Mouse (Mus musculus) C2C12 (cell line): ENCODE measurements at regions not wholly inside any gene's neighbourhood (a gene's known extent, or its start where the extent isn't known, plus 50 kb on each side); places are given as distances from the start of the nearest gene placed in this dataset.

Source experiments
- H3K27me3 ChIP-seq: one replicate; pipeline ENCODE4 v1.6.1; 2011; ENCODE audit not compliant: control insufficient read depth, insufficient read depth, insufficient read length
- H3K36me3 ChIP-seq: one replicate; pipeline ENCODE4 v1.6.1; 2011; ENCODE audit not compliant: control insufficient read depth, insufficient read depth
- H3K4me3 ChIP-seq: one replicate; pipeline ENCODE4 v1.5.1; 2011; ENCODE audit warnings: mild to moderate bottlenecking, control low read depth; ENCODE audit not compliant: poor library complexity, insufficient read depth, severe bottlenecking
- H3K79me2 ChIP-seq: one replicate; pipeline ENCODE4 v1.6.1; 2011; ENCODE audit not compliant: control insufficient read depth, insufficient read depth
- H3K79me3 ChIP-seq: one replicate; pipeline ENCODE4 v1.6.1; 2011; ENCODE audit warnings: low read depth, control low read depth
- H3ac ChIP-seq: one replicate; pipeline ENCODE3; 2011; ENCODE audit warnings: low read depth; ENCODE audit not compliant: control insufficient read depth, insufficient read length
- CEBPB ChIP-seq: IDR thresholded peaks from one replicate; pipeline ENCODE4 v1.6.1; 2011; ENCODE audit warnings: low read depth, mild to moderate bottlenecking, control low read depth, moderate library complexity
- CTCF ChIP-seq: IDR thresholded peaks from one replicate; pipeline ENCODE4 v1.5.1; 2011; ENCODE audit not compliant: control insufficient read depth, insufficient read depth, insufficient read length
- FOSL1 ChIP-seq: IDR thresholded peaks from one replicate; pipeline ENCODE4 v1.8.0; 2011; ENCODE audit warnings: mild to moderate bottlenecking, low read length; ENCODE audit not compliant: poor library complexity, insufficient read depth, severe bottlenecking
- MAX ChIP-seq: IDR thresholded peaks from one replicate; pipeline ENCODE4 v1.6.1; 2011; ENCODE audit warnings: mild to moderate bottlenecking, control low read depth
- MYOD1 ChIP-seq: IDR thresholded peaks from one replicate; pipeline ENCODE4 v1.6.1; 2011; ENCODE audit warnings: low read depth; ENCODE audit not compliant: control insufficient read depth, insufficient read length
- MYOG ChIP-seq: IDR thresholded peaks from one replicate; pipeline ENCODE4 v1.6.1; 2011; ENCODE audit not compliant: control insufficient read depth, insufficient read length; ENCODE audit errors: extremely low read depth
- USF1 ChIP-seq: IDR thresholded peaks from one replicate; pipeline ENCODE4 v1.6.1; 2011; ENCODE audit warnings: low read depth, mild to moderate bottlenecking, control low read depth, moderate library complexity

- no peaks in the 10 kb centered on the region for H3K79me2 ChIP-seq
- H3K4me3 ChIP-seq: no peak overlapping the region
- TF ChIP-seq CEBPB (no peak), MAX (no peak), CTCF (no peak), MYOD1 (no peak), FOSL1 (no peak), USF1 (no peak), MYOG (no peak)
- H3ac ChIP-seq: no peak overlapping the region
- H3K79me3 ChIP-seq: no peaks in the 10 kb centered on the region
- H3K36me3 ChIP-seq: no peaks in the 10 kb centered on the region
- H3K27me3 ChIP-seq: no peaks in the 10 kb centered on the region
Observed at GRCm38 (mm10) chr6:144897526-144897925, 115.7 kb upstream of the Sox5 start.

- H3K4me3 ChIP-seq: no peak overlapping the region
- TF ChIP-seq MAX: no peak
- no peak for TF ChIP-seq FOSL1
- no peak for TF ChIP-seq USF1
- TF ChIP-seq CEBPB: no peak
- TF ChIP-seq CTCF: no peak
- no peak for TF ChIP-seq MYOD1
- no peak for TF ChIP-seq MYOG
- no peaks in the 10 kb centered on the region for H3K79me2 ChIP-seq
- no peak overlapping the region for H3ac ChIP-seq
- H3K79me3 ChIP-seq: no peaks in the 10 kb centered on the region
- no peaks in the 10 kb centered on the region for H3K36me3 ChIP-seq
- no peaks in the 10 kb centered on the region for H3K27me3 ChIP-seq
Observed at GRCm38 (mm10) chr6:144890914-144891313, 109.1 kb upstream of the Sox5 start.

- H3ac ChIP-seq: no peak overlapping the region
- H3K36me3 ChIP-seq: no peaks in the 10 kb centered on the region
- H3K79me2 ChIP-seq: no peaks in the 10 kb centered on the region
- no peaks in the 10 kb centered on the region for H3K79me3 ChIP-seq
- no peak overlapping the region for H3K4me3 ChIP-seq
- no peak for TF ChIP-seq FOSL1
- no peak for TF ChIP-seq USF1
- no peak for TF ChIP-seq CEBPB
- no peak for TF ChIP-seq MYOD1
- TF ChIP-seq MYOG: no peak
- TF ChIP-seq MAX: no peak
- no peak for TF ChIP-seq CTCF
- H3K27me3 ChIP-seq: no peaks in the 10 kb centered on the region
Observed at GRCm38 (mm10) chr6:144890166-144890565, 108.4 kb upstream of the Sox5 start.

GRCm38 (mm10) chr6:144883117-144883516, 101.3 kb upstream of the Sox5 start:
- no peaks in the 10 kb centered on the region for H3K79me2 ChIP-seq
- no peaks in the 10 kb centered on the region for H3K27me3 ChIP-seq
- H3K4me3 ChIP-seq: no peak overlapping the region
- TF ChIP-seq CEBPB: no peak
- TF ChIP-seq CTCF: no peak
- no peak for TF ChIP-seq MAX
- no peak for TF ChIP-seq MYOG
- no peak for TF ChIP-seq MYOD1
- TF ChIP-seq FOSL1: no peak
- no peak for TF ChIP-seq USF1
- no peak overlapping the region for H3ac ChIP-seq
- H3K36me3 ChIP-seq: no peaks in the 10 kb centered on the region
- no peaks in the 10 kb centered on the region for H3K79me3 ChIP-seq

- TF ChIP-seq CEBPB (no peak), MAX (no peak), MYOG (no peak), MYOD1 (no peak), FOSL1 (no peak), CTCF (no peak), USF1 (no peak)
- no peaks in the 10 kb centered on the region for H3K36me3 ChIP-seq
Observed at GRCm38 (mm10) chr6:144880098-144880497, 98.3 kb upstream of the Sox5 start.

GRCm38 (mm10) chr6:144876758-144877157, 95.0 kb upstream of the Sox5 start:
- H3K36me3 ChIP-seq: no peaks in the 10 kb centered on the region
- no peaks in the 10 kb centered on the region for H3K79me3 ChIP-seq
- no peak overlapping the region for H3ac ChIP-seq
- no peak overlapping the region for H3K4me3 ChIP-seq
- no peaks in the 10 kb centered on the region for H3K27me3 ChIP-seq
- TF ChIP-seq MAX (no peak), MYOD1 (no peak), CEBPB (no peak), CTCF (no peak), MYOG (no peak), USF1 (no peak), FOSL1 (no peak)
- no peaks in the 10 kb centered on the region for H3K79me2 ChIP-seq

More at GRCm38 (mm10) chr6:144880098-144880497, 98.3 kb upstream of the Sox5 start:
- Histone ChIP-seq H3K79me3 (no peaks in the 10 kb centered on the region), H3ac (no peak overlapping the region), H3K27me3 (no peaks in the 10 kb centered on the region), H3K4me3 (no peak overlapping the region), H3K79me2 (no peaks in the 10 kb centered on the region)
